Mouse (Mus musculus) lung, adult 2 months (tissue): ENCODE results near the gene Sema4a.

Experiments
- CTCF ChIP-seq: fragments of 200-500 bp; IDR thresholded peaks from 2 replicates; pipeline ENCODE4 v1.5.1; 2011; ENCODE audit warnings: mild to moderate bottlenecking, low read length, control low read depth; ENCODE audit not compliant: insufficient read depth
- POLR2A ChIP-seq: fragments of 200-500 bp; IDR thresholded peaks from 2 replicates; pipeline ENCODE4 v1.6.1; 2011; ENCODE audit warnings: low read depth, mild to moderate bottlenecking, control low read depth, low read length, borderline replicate concordance; ENCODE audit errors: extremely low read depth

DNA sequence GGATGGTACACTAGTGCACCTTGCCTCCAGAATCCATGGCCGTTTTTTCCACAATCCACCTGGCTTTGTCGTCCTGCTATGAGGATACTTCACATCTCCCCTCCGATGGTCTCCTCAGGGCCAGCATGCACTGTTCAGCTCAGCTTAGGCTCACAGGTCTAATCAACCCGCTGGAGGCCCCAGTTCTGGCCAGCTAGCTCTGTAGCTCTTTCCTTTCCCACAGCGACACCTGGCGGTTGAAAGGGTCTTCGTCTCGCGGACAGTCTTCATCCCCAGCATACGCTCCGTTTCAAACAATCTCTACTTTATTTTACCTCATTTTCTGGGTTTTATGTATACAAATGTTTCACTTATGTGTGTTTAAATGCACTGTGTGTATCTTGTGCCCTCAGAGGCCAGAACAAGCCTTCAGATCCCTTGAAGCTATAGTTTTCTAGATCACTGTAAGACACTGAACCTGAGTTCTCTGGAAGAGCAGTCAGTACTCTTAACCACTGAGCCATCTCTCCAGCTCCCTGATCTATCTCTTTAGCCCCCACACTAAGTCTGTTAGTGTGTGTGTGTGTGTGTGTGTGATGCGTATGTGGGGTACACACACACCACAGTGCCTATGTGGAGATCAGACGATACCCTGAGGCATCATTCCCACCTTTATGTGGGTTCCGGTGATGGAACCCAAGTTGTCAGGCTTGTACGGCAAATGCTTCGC lies 6.3 kb upstream of the Sema4a start:
- TF ChIP-seq CTCF = peak; percentile 95
- no peak for TF ChIP-seq POLR2A
